Mouse (Mus musculus) embryonic facial prominence, embryonic 15.5 days (tissue): ENCODE measurements around the gene Zbtb4. TPM values are rescaled to one million over a fixed set of nuclear protein-coding genes. Genes with fewer than 3 reads are reported as not detected.

Experiments used
- ATAC-seq: fragments of 200-750 bp; cut with Nextera tagmentation; 2 replicates; pipeline ENCODE4 v1.8.0; 2017; ENCODE audit warnings: low read depth, moderate TSS enrichment; ENCODE audit not compliant: insufficient number of reproducible peaks, low FRiP score, low TSS enrichment
- H3K27ac ChIP-seq: fragments of 300-500 bp; sonication (generic); replicated peaks from 2 replicates; pipeline ENCODE4 v1.5.1; 2015; ENCODE audit warnings: mild to moderate bottlenecking, inconsistent platforms
- H3K27me3 ChIP-seq: fragments of 300-500 bp; sonication (generic); 2 replicates; pipeline ENCODE4 v1.6.1; 2015; ENCODE audit warnings: inconsistent platforms
- H3K36me3 ChIP-seq: fragments of 300-500 bp; sonication (generic); 2 replicates; pipeline ENCODE4 v1.6.1; 2015; ENCODE audit warnings: mild to moderate bottlenecking, inconsistent platforms
- H3K4me1 ChIP-seq: fragments of 300-500 bp; sonication (generic); 2 replicates; pipeline ENCODE4 v1.6.1; 2015; ENCODE audit warnings: inconsistent platforms
- H3K4me2 ChIP-seq: fragments of 300-500 bp; sonication (generic); replicated peaks from 2 replicates; pipeline ENCODE4 v1.6.1; 2015; ENCODE audit warnings: mild to moderate bottlenecking, inconsistent platforms
- H3K4me3 ChIP-seq: fragments of 300-500 bp; sonication (generic); replicated peaks from 2 replicates; pipeline ENCODE4 v1.5.1; 2015; ENCODE audit warnings: mild to moderate bottlenecking, inconsistent platforms
- H3K9ac ChIP-seq: fragments of 300-500 bp; sonication (generic); 2 replicates; pipeline ENCODE4 v1.6.1; 2015; ENCODE audit warnings: inconsistent platforms
- H3K9me3 ChIP-seq: fragments of 300-500 bp; sonication (generic); replicated peaks from 2 replicates; pipeline ENCODE4 v1.6.1; 2016; ENCODE audit warnings: inconsistent platforms
- WGBS: fragments of 180-500 bp; shearing (Covaris S2); methylation state at CpG from one replicate; pipeline ENCODE4 v1.1.7; 2015; 5-methylcytosine and 5-hydroxymethylcytosine counted together
- polyA plus RNA-seq: library from polyadenylated mRNA; unstranded; fragments of >200 nt; fragmentation: Nextera tagmentation; extraction: Ambion mirVana; gene quantifications from 2 replicates; pipeline ENCODE4 v1.2.1, GENCODE M21; 2015

Gene Zbtb4
- polyA plus RNA-seq, 1 experiment from 2014 or later, result 6.1 TPM

DNA sequence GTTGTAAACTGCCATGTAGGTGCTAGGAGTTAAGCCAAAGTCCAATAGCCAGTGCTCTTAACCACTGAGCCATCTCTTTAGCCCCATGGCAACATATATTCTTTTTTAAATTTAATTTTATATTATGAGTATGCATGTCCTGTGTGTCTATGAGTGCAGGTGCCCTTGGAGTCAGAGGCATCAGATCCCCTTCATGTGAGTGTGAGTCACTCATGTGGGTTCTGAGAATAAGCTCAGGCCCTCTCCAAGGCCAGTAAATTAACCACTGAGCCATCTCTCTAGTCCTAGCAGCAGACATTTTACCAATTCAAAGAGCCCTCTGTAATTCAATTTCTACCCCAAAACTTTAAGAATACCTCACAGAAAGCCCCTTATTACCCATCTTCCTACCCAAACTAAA lies 13.0 kb upstream of the Zbtb4 start:
- Histone ChIP-seq H3K4me2 (no peak overlapping the region), H3K36me3 (peaks cover 6% of the 10 kb centered on the region), H3K27me3 (no peaks in the 10 kb centered on the region), H3K4me1 (peaks cover 29% of the 10 kb centered on the region), H3K4me3 (no peak overlapping the region), H3K27ac (no peak overlapping the region), H3K9ac (no peak overlapping the region), H3K9me3 (no peaks in the 10 kb centered on the region)
- ATAC-seq, result no peak

- peaks cover 30% of the 10 kb centered on the region for H3K4me1 ChIP-seq
- 82% methylated on average over 5 of the region's 5 CpGs for WGBS
- no peak overlapping the region for H3K4me2 ChIP-seq
- H3K36me3 ChIP-seq, result no peaks in the 10 kb centered on the region
- H3K27ac ChIP-seq, result no peak overlapping the region
- no peaks in the 10 kb centered on the region for H3K27me3 ChIP-seq
- no peak overlapping the region for H3K9ac ChIP-seq
- no peak for ATAC-seq
- H3K4me3 ChIP-seq, result no peak overlapping the region
- H3K9me3 ChIP-seq, result no peaks in the 10 kb centered on the region
These were observed 11.5 kb upstream of the Zbtb4 start for GRCm38 (mm10) chr11:69754233-69754632.

DNA sequence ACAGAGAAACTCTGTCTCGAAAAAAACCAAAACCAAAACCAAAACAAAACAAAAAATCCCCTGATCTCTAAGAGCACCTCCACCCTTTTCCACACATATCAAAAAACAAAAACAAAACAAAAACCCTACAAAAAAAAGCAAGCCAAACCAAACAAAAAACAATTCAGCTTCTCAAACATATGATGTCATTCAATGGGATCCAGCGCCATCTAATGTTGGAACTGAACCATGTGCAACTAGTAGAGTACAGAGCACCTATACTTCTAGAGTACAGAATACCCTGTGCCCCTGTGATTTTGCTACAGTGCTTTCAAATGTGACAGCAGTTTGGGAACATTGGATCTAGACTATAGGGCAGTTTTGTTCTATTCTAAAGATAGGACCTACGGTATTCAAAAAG lies 11.0 kb upstream of the Zbtb4 start:
- H3K27me3 ChIP-seq, result no peaks in the 10 kb centered on the region
- no peak overlapping the region for H3K27ac ChIP-seq
- H3K36me3 ChIP-seq, result no peaks in the 10 kb centered on the region
- no peak for ATAC-seq
- no peak overlapping the region for H3K9ac ChIP-seq
- H3K4me3 ChIP-seq, result no peak overlapping the region
- WGBS, result 49% methylated on average over 3 of the region's 3 CpGs
- peaks cover 34% of the 10 kb centered on the region for H3K4me1 ChIP-seq
- no peaks in the 10 kb centered on the region for H3K9me3 ChIP-seq
- peak overlapping the region; percentile 18; the same call in 1 of the 2 replicates for H3K4me2 ChIP-seq

DNA sequence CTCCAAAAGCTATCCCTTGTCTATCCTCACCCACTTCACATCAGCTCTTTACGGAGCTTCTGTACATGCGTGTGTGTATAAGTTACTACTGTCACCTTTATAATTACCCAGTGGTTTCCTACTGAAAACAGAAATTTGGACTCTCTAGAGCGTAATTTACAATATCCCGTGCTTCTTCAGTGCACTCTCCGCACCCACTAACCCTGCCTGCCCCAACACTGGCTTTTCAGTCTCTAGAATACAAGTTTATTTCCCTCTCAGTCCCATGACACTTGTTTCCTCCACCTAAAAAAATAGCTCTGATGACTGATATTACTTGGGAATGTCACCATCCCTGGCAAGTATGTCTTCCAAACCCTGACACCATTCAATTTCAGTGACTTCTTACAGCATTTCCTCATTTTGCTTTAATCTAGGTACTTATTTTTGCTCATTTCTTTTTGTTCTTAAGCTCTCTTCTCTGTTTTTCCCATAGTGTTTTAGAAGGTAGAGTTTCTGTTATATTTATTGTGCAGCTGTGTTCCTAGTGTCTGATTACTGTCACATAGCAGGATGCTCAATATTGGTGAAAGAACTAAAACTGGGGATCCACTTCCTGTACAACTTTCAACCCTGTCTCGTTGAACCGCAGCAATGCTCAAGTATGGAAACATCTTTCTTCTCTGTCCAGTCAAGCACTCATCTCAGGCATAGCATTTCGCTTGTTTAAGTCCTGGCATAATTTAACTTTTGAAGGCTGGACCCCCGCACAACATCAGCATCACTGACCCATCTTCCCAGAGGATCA lies 8.2 kb upstream of the Zbtb4 start:
- peak overlapping the region; percentile 100 for H3K27ac ChIP-seq
- H3K36me3 ChIP-seq, result no peaks in the 10 kb centered on the region
- ATAC-seq, result no peak
- H3K4me3 ChIP-seq, result peak overlapping the region; percentile 60
- H3K4me1 ChIP-seq, result peaks cover 47% of the 10 kb centered on the region
- H3K9me3 ChIP-seq, result no peaks in the 10 kb centered on the region
- WGBS, result 36% methylated on average over 9 of the region's 9 CpGs
- no peaks in the 10 kb centered on the region for H3K27me3 ChIP-seq
- H3K4me2 ChIP-seq, result peak overlapping the region; percentile 77
- peak overlapping the region; percentile 58 for H3K9ac ChIP-seq

GRCm38 (mm10) chr11:69758090-69758456 lies 7.6 kb upstream of the Zbtb4 start:
- H3K9ac ChIP-seq, result peak overlapping the region; percentile 58
- under 1% methylated on average over 24 of the region's 26 CpGs for WGBS
- H3K4me3 ChIP-seq, result peak overlapping the region; percentile 60
- peak overlapping the region; percentile 100 for H3K27ac ChIP-seq
- no peaks in the 10 kb centered on the region for H3K9me3 ChIP-seq
- H3K4me1 ChIP-seq, result peaks cover 45% of the 10 kb centered on the region
- no peaks in the 10 kb centered on the region for H3K27me3 ChIP-seq
- ATAC-seq, result peak; percentile 89
- peak overlapping the region; percentile 77 for H3K4me2 ChIP-seq
- no peaks in the 10 kb centered on the region for H3K36me3 ChIP-seq

GRCm38 (mm10) chr11:69758478-69758970 lies 7.2 kb upstream of the Zbtb4 start, which contains the start of gene Polr2a:
Gene Polr2a (minus strand): TSS chr11:69758637.
- H3K27ac ChIP-seq, result peak within 1 kb of the TSS; percentile 100
- ATAC-seq, result peak; percentile 96
- WGBS, result under 1% methylated on average over 34 of the region's 36 CpGs

GRCm38 (mm10) chr11:69758971-69759721 lies 6.6 kb upstream of the Zbtb4 start:
- H3K4me3 ChIP-seq, result peak overlapping the region; percentile 60
- H3K27ac ChIP-seq, result peak overlapping the region; percentile 100
- under 1% methylated on average over 37 of the region's 37 CpGs for WGBS
- H3K9ac ChIP-seq, result peak overlapping the region; percentile 35
- H3K36me3 ChIP-seq, result no peaks in the 10 kb centered on the region
- peak overlapping the region; percentile 77 for H3K4me2 ChIP-seq
- ATAC-seq, result peak; percentile 88
- no peaks in the 10 kb centered on the region for H3K9me3 ChIP-seq
- H3K4me1 ChIP-seq, result peaks cover 42% of the 10 kb centered on the region
- no peaks in the 10 kb centered on the region for H3K27me3 ChIP-seq

More at GRCm38 (mm10) chr11:69758478-69758970, 7.2 kb upstream of the Zbtb4 start, which contains the start of gene Polr2a:
- peak within 1 kb of the TSS; percentile 60 for H3K4me3 ChIP-seq
- H3K36me3 ChIP-seq, result no peaks in the 10 kb centered on the region
- H3K4me1 ChIP-seq, result peaks cover 44% of the 10 kb centered on the region
- no peaks in the 10 kb centered on the region for H3K9me3 ChIP-seq
- peak within 1 kb of the TSS; percentile 58 for H3K9ac ChIP-seq
- H3K27me3 ChIP-seq, result no peaks in the 10 kb centered on the region
- peak within 1 kb of the TSS; percentile 77 for H3K4me2 ChIP-seq

DNA sequence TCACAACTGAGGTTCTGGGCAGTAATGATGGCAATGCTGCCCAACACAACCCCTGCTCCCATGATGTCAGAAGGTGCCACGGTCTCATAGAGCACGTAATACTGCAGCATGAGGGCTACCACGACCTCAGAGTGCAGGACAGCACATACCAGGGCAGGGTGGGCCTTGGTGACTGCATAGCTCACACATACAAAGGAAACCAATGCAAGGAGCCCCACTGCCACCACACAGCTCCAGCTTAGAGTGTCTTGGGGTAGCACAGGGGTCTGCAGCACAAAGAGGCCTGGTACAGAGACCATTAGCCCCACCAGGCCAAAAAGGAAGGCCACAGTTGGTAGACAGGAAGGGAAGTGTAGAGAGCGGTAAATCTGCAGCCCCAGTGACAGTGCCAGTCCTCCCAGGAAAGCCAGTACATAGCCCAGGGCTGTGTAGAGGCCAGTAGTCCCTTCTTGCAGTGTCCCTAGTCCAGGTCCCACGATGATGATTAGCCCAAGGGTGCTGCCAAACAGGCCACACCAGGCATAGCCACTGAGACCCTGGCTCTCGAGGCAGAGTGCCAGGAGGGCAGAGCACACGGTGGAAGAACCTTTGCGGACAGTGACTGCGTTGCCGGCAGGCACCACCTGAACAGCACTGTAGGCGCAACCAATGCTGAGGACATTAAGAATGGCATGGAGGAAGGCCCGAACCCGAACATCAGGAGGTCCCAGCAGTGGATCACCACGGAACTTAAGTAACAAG lies 5.4 kb upstream of the Zbtb4 start:
- peak overlapping the region; percentile 77; the same call in 1 of the 2 replicates for H3K4me2 ChIP-seq
- no peaks in the 10 kb centered on the region for H3K36me3 ChIP-seq
- H3K9me3 ChIP-seq, result no peaks in the 10 kb centered on the region
- no peaks in the 10 kb centered on the region for H3K27me3 ChIP-seq
- no peak overlapping the region for H3K4me3 ChIP-seq
- H3K27ac ChIP-seq, result peak overlapping the region; percentile 100
- peaks cover 40% of the 10 kb centered on the region for H3K4me1 ChIP-seq
- no peak for ATAC-seq
- WGBS, result 78% methylated on average over 14 of the region's 14 CpGs
- H3K9ac ChIP-seq, result no peak overlapping the region

- no peak for ATAC-seq
- Histone ChIP-seq H3K27me3 (no peaks in the 10 kb centered on the region), H3K9ac (no peak overlapping the region), H3K9me3 (no peaks in the 10 kb centered on the region), H3K4me1 (peaks cover 38% of the 10 kb centered on the region), H3K36me3 (no peaks in the 10 kb centered on the region), H3K27ac (no peak overlapping the region; the same call in 1 of the 2 replicates), H3K4me3 (no peak overlapping the region), H3K4me2 (no peak overlapping the region)
- 88% methylated on average over 7 of the region's 7 CpGs for WGBS
These were observed 4.9 kb upstream of the Zbtb4 start for GRCm38 (mm10) chr11:69760901-69761200.

DNA sequence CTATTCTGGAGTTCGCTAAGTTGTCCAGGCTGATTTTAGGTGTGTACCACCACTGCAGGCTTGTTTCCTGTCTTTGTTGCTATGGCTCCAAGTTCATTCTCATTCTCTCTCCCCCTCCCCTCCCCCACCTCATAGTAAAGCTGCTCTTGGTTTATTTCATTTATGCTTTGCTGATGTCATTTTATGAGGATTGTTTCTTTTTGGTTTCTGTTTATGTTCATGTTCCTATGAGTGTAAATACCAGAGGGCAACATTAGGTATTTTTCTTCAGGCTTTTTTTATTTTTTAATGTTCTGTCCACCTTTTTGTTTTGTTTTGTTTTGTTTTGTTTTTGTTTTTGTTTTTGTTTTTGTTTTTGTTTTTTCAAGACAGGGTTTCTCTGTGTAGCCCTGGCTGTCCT lies 3.8 kb upstream of the Zbtb4 start, which contains the start of gene Slc35g3:
Slc35g3 (minus strand) TSS at position 101 of the 400 bp plus-strand sequence.
- H3K9ac ChIP-seq, result no peak within 1 kb of the TSS
- peaks cover 37% of the 10 kb centered on the region for H3K4me1 ChIP-seq
- H3K27ac ChIP-seq, result no peak within 1 kb of the TSS
- no peak within 1 kb of the TSS for H3K4me2 ChIP-seq
- no peaks in the 10 kb centered on the region for H3K9me3 ChIP-seq
- WGBS, result 71% methylated on average over 1 of the region's 1 CpGs
- no peak within 1 kb of the TSS for H3K4me3 ChIP-seq
- no peak for ATAC-seq
- H3K27me3 ChIP-seq, result no peaks in the 10 kb centered on the region
- H3K36me3 ChIP-seq, result no peaks in the 10 kb centered on the region

- Histone ChIP-seq H3K36me3 (no peaks in the 10 kb centered on the region), H3K9me3 (no peaks in the 10 kb centered on the region), H3K9ac (no peak overlapping the region), H3K27ac (no peak overlapping the region), H3K4me2 (no peak overlapping the region), H3K27me3 (no peaks in the 10 kb centered on the region), H3K4me1 (peaks cover 44% of the 10 kb centered on the region), H3K4me3 (no peak overlapping the region)
- no peak for ATAC-seq
- 65% methylated on average over 7 of the region's 7 CpGs for WGBS
These were observed 2.2 kb upstream of the Zbtb4 start for GRCm38 (mm10) chr11:69763551-69763950.
